Mouse (Mus musculus) olfactory bulb, adult 2 months (tissue): ENCODE measurements at regions not wholly inside any gene's neighbourhood (a gene's known extent, or its start where the extent isn't known, plus 50 kb on each side); places are given as distances from the start of the nearest gene placed in this dataset.

Source experiments
- CTCF ChIP-seq: fragments of 200-500 bp; IDR thresholded peaks from 2 replicates; pipeline ENCODE4 v1.5.1; 2012; ENCODE audit warnings: low read depth, mild to moderate bottlenecking, low read length, moderate library complexity; ENCODE audit not compliant: insufficient read depth
- POLR2A ChIP-seq: fragments of 200-500 bp; IDR thresholded peaks from 2 replicates; pipeline ENCODE4 v1.6.1; 2012; ENCODE audit warnings: mild to moderate bottlenecking, low read depth, low read length, moderate library complexity; ENCODE audit not compliant: insufficient read depth

DNA sequence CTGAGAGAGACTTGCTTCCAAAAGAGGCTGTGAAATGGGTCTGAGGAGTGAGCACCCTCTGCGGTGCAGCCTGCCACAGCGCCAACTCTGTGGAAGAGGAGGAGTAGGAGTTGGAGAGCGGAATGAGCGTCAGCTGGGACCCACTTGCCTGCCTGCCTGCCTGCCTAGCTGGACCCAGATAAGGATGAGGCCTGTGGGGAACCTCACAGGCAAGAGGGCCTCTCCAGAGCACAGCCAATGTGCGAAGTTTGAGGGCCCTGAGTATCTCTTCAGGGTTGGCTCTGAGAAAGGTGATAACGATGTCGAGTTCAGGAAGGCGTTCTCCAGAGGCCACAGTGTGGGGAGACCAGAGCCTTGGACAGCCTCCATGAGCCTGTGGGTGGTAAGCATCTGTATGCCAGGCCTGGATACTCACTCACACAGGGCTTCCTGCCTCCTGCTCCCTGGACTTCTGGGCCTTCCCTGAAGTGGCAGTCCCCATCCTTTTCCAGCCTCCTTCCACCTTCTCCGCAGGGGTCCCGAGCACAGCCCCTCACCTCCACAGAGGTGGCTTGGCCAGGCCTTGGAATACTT, 326.9 kb upstream of the Dio3 start:
- TF ChIP-seq POLR2A (no peak), CTCF (no peak)
